Mouse (Mus musculus) embryonic fibroblast, embryonic 13.5 days (primary cell): ENCODE measurements around the gene Ank3.

Source experiments
- CTCF ChIP-seq: IDR thresholded peaks from 2 replicates; pipeline ENCODE4 v1.5.1; 2011; ENCODE audit warnings: mild to moderate bottlenecking, control low read depth, low read length, moderate library complexity, borderline replicate concordance; ENCODE audit not compliant: insufficient read depth
- POLR2A ChIP-seq: IDR thresholded peaks from 2 replicates; pipeline ENCODE4 v1.6.1; 2011; ENCODE audit warnings: low read depth, mild to moderate bottlenecking, control low read depth, low read length, moderate library complexity

GRCm38 (mm10) chr10:70013931-70014330 is 615.4 kb downstream of the Ank3 start:
- no peak for TF ChIP-seq CTCF
- no peak for TF ChIP-seq POLR2A
